Mouse (Mus musculus): ENCODE data around the gene Flrt1.

Gene Flrt1

DNA sequence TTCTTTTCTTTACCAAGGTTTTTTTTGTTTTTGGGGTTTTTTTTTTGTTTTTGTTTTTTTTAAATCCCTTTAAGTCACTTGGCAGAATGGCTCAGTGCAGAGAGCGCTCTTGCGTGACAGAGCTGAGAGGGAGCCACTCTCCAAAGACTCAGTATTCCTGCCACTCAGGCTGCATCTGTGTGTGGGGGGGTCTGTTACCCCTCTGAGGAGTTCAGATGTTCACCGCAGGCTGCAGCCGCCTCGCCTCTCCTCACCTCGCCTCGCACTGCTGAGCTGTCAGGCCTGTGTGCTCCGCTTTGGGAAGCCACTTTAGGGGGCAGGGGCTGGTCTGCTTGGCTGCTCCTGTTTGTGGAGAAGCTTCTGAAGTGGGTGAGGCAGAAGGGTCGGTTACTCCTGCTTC lies at the start of gene Flrt1:
TSS of gene Flrt1 (minus strand) at position 186 of the 400 bp plus-strand sequence.
- no peak for DNase-seq (ENCODE audit: low read depth, low spot score)

DNA sequence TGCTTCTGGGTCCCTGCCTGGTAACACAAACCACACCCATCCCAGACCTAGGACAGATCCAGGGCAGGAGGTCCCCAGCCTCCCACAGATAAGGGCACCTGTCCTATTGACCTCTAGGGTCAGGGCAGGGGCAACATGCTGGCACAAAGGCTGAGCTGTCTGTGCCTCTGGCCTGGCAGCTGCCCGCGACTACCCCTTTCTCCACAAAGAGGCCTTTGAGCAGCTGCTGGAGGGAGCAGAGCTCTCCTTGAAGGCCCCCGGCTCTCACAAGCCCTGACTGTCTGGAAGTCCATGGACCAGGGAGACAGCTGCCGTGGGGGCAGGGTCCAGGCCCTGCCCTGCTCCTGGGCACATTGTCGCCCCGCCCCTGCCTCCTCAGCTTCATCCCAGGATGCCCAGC lies 49.7 kb upstream of the Flrt1 start:
- DNase-seq (ENCODE audit: low read depth, low spot score), result no peak

DNA sequence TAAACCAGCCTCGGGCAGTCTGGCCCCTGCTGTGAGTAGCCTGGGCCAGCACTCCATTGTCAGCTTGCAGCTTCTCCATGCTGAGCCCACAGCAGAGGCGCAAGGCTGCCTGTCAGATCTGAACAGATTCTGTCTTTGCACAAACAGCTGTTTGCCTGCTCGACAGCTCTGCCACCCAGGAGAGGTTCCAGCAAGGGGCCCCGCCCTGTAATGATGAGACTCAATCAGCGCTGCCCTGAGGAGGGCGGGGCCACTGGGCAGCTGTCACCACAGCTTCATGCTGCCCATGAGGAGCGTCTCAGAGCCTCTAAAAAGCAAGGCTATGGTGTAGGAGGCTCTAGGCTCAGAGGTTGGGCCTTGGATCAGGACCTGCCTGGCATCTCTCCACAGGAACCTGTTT lies 47.7 kb upstream of the Flrt1 start:
- no peak for DNase-seq (ENCODE audit: low read depth, low spot score)

DNA sequence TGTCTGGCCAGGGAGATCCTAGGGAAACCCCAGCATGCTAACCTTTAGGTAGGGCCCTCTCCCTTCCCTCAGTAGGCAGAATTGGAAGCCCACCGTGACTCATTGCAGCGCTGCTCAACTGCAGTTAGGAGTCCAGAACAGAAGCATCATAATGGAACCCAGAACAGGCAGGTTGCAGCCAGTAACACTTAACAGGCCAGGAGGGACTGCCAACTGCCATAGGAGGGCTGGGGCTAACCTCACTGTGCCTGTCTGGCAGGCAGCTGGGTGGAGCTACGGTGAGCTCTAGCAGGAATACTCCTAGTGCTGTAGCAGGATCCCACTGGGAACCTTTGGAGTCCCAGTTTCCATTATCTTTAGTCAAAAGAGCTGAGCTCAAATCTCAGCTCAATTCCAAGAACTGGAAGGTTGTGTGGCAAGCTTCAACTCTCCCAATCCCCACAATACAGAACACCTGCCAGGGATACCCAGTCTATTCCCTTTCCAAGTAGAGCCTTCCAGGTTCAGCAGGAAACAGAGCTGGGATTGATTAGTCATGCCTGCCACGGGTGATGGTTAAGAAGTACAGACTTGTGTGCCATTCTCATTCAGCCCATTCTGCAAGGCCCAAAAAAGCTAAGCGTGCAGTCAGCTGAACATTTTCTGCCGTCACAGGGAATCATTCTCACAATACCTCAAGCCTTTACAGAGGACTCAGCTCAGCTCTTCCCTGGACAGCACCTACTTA lies 46.6 kb upstream of the Flrt1 start:
- no peak for DNase-seq (ENCODE audit: low read depth, low spot score)

DNA sequence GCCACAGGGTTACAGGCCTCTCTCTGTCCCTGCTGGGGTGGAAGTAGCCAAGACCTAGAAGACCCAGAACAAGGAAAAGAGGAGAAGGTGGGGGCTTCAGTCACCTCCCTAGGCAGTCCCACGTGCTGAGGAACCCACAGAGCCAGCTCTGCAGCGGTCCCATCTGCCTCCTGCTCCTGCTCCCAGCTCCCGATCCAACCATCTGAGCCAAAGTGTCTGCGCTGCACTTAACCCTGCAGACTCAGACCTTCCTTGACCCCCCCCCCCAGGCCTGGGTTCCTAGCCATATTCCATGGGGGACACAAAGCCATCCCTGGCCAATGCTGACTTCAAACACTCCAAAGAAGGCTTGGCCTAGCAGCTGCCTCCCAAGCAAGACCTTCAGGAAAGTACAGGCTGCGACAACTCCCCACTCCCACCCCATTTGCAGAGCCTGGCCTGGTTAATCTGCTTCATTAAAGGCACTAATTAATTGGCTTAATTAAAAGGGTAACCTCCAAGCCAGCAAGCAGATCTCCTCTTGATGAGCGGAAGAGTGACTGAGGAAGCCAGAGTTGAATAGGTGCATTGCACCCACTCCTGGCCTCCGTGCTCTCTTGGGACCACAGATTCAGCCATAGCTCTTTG lies 45.9 kb upstream of the Flrt1 start:
- DNase-seq (ENCODE audit: low read depth, low spot score), result no peak

DNA sequence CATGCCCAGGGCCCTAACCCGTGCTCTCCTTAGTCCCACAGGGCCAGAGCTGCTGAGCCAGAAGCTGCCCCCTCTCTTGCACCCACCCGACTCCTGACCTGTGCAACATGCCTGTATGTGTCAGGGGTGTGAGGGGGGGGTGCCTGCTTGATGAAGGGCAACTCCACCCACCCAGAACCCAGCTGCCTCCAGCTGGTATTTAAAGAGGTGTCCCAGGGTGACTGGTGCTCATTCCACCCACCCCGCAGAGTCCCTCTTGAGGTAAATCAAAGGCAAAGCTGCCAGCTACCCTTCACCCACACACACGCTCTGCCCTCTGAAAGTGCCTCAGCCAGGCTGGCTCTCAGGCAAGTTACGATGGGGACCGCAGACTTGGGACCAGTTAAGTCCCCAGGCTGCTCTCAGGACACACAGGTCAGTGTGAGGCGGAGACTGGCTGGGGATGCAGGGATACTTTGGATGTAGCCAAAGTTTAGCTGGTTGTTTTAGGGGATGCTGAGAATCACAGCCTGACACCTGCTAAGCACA lies 43.7 kb upstream of the Flrt1 start:
- no peak for DNase-seq (ENCODE audit: low read depth, low spot score)

DNA sequence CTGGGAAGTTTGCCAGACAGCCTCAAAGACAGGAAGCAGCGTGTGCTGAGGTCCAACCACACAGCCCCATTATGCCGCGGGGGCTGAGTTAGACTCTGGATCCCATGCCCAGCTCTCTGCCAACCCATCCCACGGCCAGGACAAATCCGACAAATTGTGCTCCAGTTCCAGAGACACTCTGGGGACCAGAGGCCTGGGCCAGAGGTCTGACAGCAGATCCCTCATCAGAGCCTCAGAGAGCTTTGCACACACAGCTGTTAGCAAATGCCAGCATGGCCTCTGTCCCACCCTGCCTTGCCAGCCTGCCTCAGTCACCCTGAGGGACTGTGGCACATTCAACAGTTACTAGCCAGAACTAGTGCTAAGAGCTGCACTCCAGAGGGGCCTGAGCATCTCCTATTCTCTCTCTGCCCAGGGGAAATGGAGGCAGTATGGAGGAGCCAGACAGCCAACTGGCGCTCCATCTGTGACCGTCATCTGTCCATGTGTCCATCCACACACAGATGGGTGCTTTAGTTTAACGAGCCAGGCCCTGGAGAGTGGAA lies 43.1 kb upstream of the Flrt1 start:
- no peak for DNase-seq (ENCODE audit: low read depth, low spot score)

DNA sequence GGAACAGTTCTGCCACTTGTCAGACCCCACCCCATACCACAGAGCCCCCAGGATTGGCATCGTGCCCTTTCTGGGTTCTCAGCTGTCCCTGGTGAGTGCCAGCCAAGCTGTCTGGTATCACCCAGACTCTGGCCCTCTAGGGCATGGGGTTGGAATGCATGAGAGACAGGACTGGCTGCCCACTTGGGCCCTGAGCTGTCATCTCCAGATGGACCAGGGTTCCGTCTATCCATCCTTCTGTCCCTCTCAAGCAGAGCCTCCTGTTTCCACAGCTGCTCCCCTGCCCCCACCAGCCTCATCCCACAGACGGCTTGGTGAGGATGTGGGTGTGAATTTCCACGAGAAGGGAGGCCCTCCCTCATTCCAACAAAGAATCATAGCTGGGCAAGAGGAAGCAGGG lies 42.6 kb upstream of the Flrt1 start:
- DNase-seq (ENCODE audit: low read depth, low spot score), result no peak

DNA sequence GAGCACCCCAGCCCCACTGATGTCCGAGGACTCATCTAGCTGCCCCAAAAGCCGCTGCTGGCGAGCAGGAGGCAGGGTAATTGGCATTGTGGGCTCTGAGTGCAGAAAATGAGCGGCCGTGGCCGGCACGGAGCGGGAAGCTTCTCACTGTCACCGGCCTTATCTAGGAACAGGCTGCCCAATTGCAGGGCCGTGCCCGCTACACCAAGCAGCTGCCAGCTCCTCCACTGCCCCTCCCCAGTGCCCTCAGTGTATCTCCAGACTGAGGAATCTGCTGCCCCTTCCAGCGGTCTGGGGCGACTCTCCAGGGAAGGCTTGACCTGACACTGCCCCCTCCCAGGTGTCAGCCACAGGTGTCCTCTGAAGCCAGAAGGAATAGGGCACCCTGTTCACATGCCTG lies 40.8 kb upstream of the Flrt1 start:
- DNase-seq (ENCODE audit: low read depth, low spot score), result no peak

DNA sequence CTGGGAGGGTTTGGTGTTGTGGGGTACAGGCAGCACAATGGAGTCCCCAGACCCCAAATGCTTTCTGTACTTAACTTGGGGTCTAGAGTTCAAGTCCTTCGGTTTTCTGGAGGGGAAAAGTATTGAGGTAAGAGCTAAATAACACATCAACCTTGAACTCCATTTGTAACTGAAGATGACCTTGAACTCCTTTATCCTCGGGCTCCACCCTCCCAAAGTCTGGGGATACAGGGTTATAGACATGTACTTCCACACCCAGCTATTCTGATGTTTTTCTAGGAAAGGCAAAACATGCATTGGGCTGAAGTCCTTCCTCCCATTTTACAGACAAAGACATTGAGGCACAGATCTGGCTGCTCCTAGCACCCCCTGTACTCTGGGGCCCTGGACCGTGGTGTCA lies 38.9 kb upstream of the Flrt1 start:
- no peak for DNase-seq (ENCODE audit: low read depth, low spot score)

DNA sequence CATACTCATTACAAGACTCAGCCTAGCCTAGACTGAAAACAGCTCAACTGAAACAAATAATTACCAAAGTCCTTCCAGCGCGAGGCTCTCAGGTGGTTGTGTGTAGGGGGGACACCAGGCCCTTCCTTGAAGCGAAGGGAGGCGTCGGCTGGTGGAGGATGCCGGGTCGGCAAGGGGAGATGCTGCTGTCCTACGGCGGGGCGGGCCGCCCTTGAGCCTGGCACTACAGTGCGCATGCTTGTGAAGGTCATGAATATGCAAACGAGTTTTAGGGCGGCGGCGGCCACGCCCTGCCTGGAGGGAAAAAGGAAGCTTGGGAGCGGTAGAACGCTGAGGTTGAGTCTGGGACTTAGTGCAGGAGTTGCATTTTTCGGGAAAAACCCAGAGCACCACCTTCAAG lies 38.3 kb upstream of the Flrt1 start:
- DNase-seq (ENCODE audit: low read depth, low spot score), result peak; percentile 50

DNA sequence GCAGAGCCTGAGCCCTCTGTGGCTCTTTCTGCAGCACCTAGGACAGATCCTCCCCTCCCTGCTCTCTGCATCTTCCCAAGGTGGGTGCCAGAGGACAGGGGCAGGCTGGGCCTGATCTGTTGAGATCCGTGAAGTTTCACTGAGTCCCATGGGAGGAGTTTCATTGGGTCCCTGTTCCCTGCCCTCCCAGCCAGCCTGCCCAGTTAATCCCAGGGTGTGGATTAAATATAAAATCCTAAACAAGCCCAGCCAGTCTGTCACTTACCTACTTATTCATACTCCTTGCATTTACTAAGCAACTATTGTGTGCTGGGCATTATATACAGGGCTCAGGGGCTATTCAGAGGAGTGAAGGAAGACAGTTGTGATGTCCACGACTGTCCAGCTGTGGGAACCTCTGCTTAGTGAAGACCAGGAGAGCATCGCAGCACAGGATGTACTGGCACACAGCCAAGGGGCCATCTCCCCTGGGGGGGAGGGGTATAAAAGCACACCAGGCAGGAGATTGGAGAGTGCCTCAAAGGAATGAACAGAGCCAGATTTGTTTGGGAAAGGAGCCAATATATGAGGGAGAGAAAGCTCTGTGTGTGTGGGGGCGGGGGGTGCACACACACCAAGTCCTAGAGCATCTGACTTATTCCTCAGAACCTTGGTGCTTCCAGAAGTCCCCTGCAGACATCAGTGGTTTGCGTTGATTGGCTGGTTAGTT lies 36.8 kb upstream of the Flrt1 start:
- no peak for DNase-seq (ENCODE audit: low read depth, low spot score)

DNA sequence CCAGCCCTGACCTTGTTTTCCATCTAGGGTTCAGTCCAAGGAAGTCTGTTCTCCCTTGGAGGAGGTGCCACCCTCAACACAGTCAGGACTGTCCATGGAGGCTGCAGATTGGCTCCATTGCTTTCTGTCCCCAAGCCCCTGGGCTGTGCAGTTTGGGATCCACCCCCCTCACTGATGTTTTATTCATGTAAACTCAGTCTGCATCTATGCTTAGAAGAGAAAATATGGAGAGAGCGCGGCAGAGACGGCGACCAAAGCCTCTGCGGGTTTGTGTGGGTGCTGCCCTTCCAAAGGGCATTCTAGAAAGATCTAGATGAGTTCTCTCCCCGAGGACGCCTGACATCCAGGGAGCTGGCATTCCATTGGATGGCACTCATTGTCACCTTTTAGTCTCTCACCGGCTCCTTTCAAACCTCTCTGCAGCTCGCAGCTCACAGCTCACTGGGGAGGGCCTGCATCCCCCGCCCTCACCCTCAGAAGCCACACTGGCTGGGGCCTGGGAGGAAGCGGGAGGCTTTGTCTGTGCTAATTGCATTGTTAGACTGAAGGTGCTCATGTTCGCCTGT lies 35.4 kb upstream of the Flrt1 start:
- DNase-seq (ENCODE audit: low read depth, low spot score), result no peak

DNA sequence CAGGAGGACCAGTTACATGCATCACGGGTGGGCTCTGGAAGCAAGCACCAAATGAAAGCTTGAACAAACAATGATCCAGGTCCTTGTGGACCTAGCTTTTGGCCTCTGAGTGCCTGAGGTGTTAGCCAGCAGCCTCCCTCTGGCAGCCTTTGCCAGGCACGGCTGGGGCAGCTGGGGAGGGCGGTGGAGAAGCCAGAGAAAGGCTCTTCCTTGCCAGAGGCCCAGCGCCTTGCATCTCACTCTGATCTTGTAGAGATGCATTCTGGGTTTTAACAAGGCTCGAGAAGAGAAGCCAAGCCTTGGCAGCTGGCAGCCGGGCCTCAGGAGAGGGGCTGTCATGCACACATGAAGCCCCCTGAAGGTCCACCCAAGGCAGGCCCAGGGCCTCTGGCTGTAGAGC lies 34.8 kb upstream of the Flrt1 start:
- no peak for DNase-seq (ENCODE audit: low read depth, low spot score)

DNA sequence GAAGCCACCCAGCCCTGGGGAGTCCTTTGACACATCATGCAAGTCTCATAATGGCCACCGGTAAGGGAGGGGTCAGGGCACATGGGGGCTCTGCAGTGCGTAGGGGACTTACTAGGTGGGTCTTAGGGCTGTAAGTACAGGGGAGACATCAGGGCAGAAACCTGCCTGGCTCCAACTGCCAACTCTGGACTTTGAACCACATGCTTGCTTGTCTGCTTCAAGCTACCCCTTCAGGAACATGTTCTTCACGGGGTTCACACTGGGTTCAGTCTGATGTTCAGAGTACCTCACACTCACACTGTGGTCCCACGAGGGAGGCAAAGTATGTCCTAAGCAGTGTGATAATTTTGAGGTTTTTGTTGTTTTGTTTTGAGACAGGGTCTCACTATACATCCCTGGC lies 33.8 kb upstream of the Flrt1 start:
- DNase-seq (ENCODE audit: low read depth, low spot score), result no peak

DNA sequence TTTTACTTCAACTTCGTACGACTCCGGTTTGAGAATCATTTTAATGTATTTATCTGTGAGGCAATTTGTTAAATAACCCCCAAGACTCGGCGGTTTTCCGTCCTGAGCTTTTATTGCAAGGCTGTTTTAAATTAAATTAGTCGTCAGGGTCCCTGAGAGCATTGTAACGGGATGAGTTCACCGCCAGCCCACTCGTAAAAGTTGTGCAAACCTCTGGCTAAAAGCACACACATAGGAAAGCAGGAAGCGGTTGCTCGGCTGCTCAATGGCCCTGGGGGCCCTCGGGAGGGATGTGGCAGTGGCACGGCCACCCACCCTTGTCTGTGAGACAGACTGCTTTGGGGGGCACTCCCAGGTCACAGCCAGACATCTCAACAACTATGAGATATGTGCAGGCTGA lies 32.8 kb upstream of the Flrt1 start:
- no peak for DNase-seq (ENCODE audit: low read depth, low spot score)

DNA sequence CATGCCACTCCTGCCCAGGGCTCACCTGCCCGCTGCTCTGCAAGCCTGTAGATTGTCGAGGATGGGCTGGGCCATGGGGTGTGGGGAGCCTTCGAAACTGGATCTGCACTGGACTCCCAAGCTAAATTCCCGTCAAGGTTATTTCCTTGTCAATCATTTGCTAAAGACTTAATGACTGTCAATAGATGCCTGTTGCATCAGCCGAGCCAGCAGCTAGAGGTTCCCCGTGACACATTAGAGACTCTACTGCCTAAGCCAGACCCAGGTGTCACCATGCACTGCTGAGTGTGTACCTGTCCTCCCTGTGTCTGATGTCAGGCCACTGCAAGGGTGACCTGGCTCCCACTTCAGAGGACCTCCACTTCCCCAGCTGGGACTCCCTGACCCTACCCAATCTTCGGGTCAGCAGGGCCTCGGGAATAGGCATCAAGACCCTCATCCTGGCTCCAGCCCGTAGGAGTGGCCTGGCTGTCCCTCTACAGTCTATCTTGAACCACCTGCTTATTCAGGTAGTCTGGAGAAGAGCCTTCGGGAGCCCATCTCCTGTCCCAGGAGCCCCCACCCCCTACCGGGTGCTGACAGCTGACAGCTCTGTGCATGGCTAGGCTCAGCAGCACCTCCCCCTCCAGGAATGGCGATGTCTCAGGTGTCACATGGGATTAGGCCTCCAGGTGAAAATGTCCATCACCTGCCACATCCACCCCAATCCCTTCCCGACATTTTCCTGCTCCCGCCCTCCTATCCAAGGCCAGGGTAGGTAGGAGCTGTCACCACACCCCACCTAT lies 31.4 kb upstream of the Flrt1 start:
- DNase-seq (ENCODE audit: low read depth, low spot score), result no peak

DNA sequence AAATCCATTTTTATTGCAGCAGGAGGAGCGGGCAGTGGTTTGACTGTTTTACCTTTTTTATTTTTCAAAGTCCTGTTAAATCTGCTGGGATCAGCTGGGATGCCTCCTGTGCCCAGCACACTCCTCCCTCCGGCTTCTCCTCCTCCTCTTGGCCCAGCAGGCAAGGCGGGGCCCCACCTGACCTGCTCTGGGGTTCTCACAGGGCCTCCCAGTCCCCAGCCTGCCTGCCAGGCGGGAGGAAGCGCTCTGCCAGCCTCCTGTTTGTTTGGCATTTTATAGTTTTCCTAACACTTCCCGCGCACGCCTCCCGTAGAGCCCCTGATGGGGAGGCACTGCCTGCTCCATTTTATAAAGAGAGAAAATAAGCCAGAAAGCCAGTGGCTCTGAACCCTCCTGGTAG lies 30.5 kb upstream of the Flrt1 start:
- no peak for DNase-seq (ENCODE audit: low read depth, low spot score)

DNA sequence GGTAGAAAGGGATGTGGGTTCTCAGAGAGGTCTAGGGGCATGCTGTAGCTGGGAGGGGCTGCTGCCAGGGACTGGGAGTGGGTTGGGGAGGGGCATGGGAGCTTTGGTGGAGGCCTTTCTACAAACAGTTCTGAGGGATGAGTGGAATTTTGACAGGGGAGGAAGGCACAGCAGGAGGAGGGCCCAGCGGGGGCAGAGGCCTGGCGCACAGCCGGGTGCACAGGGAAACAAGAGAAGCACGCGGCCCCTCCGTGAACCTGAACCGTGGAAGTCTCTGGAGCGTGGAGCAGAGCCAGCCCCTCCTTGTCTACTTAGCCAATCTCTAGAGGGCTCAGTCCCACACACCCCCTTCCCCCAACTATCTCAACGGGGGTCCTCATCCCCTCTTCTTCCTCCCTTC lies 30.0 kb upstream of the Flrt1 start:
- DNase-seq (ENCODE audit: low read depth, low spot score), result no peak

DNA sequence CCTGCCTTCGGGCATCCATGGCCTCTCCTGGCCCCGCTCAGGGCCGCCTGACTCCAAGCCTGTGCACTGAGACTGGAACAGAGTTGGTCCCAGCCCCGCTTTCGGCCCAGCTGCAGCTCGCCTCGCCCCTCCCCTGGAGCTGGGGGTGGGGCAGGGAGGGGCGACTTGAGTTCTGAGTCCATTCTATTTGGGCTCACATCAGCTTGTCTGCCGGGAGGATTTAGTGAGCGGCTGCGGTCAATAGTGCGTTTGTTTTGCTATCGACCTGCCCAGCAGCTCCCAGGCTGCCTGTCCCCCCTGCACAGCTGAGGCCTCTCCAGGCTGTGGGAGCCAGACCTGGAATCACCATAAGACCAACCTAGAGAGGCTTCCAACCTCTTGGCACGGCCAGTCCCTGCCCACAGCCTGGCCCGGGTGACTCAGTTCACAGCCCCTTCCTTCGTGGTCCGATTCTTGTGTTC lies 29.1 kb upstream of the Flrt1 start:
- no peak for DNase-seq (ENCODE audit: low read depth, low spot score)

DNA sequence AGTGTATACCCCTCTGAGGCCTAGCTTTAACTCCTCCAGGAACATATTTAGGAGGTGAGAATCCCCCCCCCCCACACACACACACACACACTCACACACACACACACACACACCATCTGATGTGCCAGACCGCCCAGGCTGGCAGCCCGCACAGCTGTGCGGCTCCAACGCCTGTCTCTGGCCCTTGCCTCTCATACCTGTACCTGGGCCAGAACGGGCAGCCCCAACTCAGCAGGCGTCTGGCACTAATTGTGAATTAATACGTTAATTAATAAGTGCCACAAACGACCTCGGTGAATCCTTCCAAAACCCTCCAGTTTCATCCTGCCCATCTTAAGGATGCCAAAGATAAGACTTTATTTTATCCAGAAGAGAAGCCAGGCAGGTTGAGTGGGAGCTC lies 27.9 kb upstream of the Flrt1 start:
- DNase-seq (ENCODE audit: low read depth, low spot score), result no peak
